Mouse (Mus musculus): ENCODE measurements around the gene Gm45140. TPM values are rescaled to one million over a fixed set of nuclear protein-coding genes. Genes with fewer than 3 reads are reported as not detected.

Gm45140 gene
- 3.0 and 4.1 TPM in 2 replicates for polyA plus RNA-seq (2015; fragmentation: Nextera tagmentation; extraction: Ambion mirVana)

DNA sequence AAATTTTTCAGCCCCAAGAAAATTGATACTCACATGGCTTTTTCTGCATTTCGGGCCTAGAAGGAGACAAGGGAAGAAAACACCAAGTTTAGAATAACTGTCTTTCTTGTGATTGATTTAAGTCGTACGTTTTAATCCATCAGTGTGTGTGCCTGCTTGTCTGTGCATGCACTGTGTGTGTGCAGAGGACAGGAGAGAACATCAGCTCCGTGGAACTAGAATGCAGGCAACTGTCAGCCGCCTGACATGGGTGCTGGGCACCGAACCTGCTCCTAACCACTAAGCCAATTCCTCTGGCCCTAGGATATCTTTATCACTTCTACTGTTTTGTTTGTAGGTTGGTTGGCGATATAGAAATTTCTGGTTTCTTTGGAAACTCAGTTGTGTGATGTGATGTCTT, at the start of gene Gm45140:
Gene Gm45140, minus strand, starts transcription at position 101 of the 400 bp plus-strand sequence.
- Histone ChIP-seq H3K27me3 (no peaks in the 10 kb centered on the region), H3K4me2 (no peak within 1 kb of the TSS), H3K9me3 (replicated peaks) (no peaks in the 10 kb centered on the region), H3K4me1 (replicated peaks) (peaks cover 30% of the 10 kb centered on the region), H3K27ac (replicated peaks) (no peak within 1 kb of the TSS), H3K9ac (no peak within 1 kb of the TSS), H3K4me3 (replicated peaks) (no peak within 1 kb of the TSS), H3K36me3 (replicated peaks) (peaks cover 46% of the 10 kb centered on the region)
- ATAC-seq (ENCODE audit: insufficient read depth): no peak
- WGBS (ENCODE audit: insufficient replicate concordance): 84% methylated on average over 7 of the region's 7 CpGs

DNA sequence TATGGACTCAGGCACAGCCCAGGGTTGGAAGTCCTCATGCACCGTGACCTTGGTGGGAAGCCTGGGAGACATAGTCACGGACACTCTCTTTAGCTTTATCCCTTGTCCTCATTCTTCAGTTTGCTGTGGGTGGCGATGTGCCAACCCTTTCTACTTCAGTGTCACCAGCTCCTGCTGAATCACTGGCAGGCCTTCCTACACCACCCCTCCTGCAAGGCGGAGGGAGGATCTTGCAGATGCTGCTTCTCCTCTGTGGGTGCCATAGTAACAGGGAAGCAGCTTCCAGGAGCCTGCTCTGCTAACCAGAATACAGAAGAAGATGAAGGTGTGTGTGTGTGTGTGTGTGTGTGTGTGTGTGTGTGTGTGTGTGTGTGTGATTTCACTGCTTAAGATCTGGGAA, 47.2 kb upstream of the Gm45140 start:
- 46% methylated on average over 4 of the region's 4 CpGs for WGBS (ENCODE audit: insufficient replicate concordance)
- Histone ChIP-seq H3K4me2 (no peak overlapping the region), H3K9me3 (replicated peaks) (no peaks in the 10 kb centered on the region), H3K4me1 (replicated peaks) (peaks cover 24% of the 10 kb centered on the region), H3K27me3 (no peaks in the 10 kb centered on the region), H3K36me3 (replicated peaks) (no peaks in the 10 kb centered on the region), H3K4me3 (replicated peaks) (no peak overlapping the region), H3K9ac (no peak overlapping the region), H3K27ac (replicated peaks) (no peak overlapping the region)
- ATAC-seq (ENCODE audit: insufficient read depth): no peak

DNA sequence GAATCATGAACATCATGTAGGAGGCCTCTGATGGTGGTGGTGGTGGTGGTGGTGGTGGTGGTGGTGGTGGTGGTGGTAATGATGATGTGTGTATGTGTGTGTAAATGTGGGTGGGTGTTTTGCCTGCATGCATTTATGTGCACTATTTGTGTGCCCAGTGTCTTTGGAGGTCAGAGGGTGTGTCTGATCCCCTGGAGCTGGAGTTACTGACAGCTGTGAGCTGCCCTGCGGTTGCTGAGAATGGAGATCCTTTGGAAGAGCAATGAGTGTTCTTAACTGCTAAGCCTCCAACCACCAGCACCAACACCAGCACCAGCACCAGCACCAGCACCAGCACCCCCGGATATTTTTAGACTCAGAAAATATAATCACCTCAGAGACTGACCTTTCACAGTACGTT, 46.6 kb upstream of the Gm45140 start:
- no peak overlapping the region for H3K4me2 ChIP-seq
- H3K9me3 ChIP-seq (replicated peaks): no peaks in the 10 kb centered on the region
- H3K27me3 ChIP-seq: no peaks in the 10 kb centered on the region
- no peak for ATAC-seq (ENCODE audit: insufficient read depth)
- no peak overlapping the region for H3K9ac ChIP-seq
- H3K4me3 ChIP-seq (replicated peaks): no peak overlapping the region
- peaks cover 21% of the 10 kb centered on the region for H3K4me1 ChIP-seq (replicated peaks)
- WGBS (ENCODE audit: insufficient replicate concordance): 67% methylated on average over 3 of the region's 3 CpGs
- no peak overlapping the region for H3K27ac ChIP-seq (replicated peaks)
- H3K36me3 ChIP-seq (replicated peaks): no peaks in the 10 kb centered on the region

DNA sequence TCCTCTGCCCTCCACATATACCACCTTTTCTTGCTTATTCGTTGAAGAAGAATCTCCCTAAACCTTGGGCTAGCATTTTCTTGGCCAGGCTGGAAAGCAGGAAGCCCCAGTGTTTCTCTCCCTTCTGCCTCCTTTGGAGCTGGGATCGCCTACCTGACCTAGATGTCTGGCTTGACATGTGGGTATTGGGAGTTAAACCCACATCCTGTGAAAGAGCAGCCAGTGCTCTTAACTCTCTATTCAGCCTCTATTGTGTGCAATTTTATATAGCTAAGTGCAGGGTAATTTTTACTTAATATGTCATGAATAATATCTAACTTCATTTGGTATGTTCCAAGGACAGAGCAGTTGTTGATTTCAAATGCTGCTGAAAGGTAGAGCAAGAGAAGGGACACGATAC, 44.0 kb upstream of the Gm45140 start:
- H3K4me3 ChIP-seq (replicated peaks): no peak overlapping the region
- 38% methylated on average over 3 of the region's 3 CpGs for WGBS (ENCODE audit: insufficient replicate concordance)
- no peak overlapping the region for H3K27ac ChIP-seq (replicated peaks)
- no peak overlapping the region for H3K9ac ChIP-seq
- no peaks in the 10 kb centered on the region for H3K36me3 ChIP-seq (replicated peaks)
- H3K4me2 ChIP-seq: no peak overlapping the region
- H3K27me3 ChIP-seq: no peaks in the 10 kb centered on the region
- ATAC-seq (ENCODE audit: insufficient read depth): no peak
- no peaks in the 10 kb centered on the region for H3K9me3 ChIP-seq (replicated peaks)
- H3K4me1 ChIP-seq (replicated peaks): peaks cover 33% of the 10 kb centered on the region

DNA sequence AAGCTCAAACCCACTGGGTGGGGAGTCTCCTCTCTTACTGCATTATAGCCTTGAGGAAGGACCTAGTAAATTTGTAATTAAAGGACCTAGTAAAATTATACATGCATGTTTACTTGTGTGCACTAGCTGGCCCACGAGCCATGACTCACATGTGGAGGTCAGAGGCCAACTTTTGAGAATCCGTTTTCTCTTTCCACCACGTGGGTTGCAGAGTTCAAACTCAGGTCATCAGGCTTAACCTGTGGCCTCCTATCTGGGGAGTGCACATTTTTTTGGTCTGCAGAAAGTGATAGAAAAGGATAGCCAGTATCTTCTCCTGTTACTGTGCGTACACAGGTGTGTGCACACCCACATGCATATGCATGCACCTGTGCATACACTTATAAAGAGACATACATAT, 43.4 kb upstream of the Gm45140 start:
- H3K9me3 ChIP-seq (replicated peaks): no peaks in the 10 kb centered on the region
- no peak overlapping the region for H3K4me2 ChIP-seq
- H3K9ac ChIP-seq: no peak overlapping the region
- peaks cover 33% of the 10 kb centered on the region for H3K4me1 ChIP-seq (replicated peaks)
- H3K27me3 ChIP-seq: no peaks in the 10 kb centered on the region
- no peaks in the 10 kb centered on the region for H3K36me3 ChIP-seq (replicated peaks)
- no peak overlapping the region for H3K27ac ChIP-seq (replicated peaks)
- ATAC-seq (ENCODE audit: insufficient read depth): no peak
- 25% methylated on average over 4 of the region's 4 CpGs for WGBS (ENCODE audit: insufficient replicate concordance)
- no peak overlapping the region for H3K4me3 ChIP-seq (replicated peaks)

DNA sequence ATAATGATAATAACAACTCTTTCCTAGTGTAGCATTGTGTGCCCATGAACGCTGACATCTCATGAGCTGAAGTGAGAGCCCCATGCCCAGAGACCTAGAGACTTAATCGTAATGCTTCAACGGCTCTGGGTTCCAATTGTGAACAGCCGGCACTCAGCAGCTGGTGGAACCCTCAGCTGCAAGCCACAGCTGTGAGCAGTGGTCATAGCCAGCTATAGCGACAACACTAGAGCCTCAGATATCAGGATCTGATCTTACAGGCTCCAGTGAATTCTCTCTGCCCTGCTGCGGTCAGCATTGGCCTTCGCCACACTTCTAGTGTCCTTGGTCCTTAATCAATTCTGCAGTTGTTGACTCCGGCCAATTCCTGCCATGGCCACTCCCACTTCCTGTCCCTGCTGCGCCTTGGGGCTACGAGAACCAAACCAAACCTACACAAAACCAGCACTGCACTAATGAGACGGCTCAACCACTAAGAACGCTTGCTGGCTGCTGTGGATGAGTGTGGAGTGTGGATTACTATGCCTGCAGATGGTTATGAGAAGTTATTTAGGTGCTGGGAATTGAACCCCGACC, 40.6 kb upstream of the Gm45140 start:
- Histone ChIP-seq H3K27me3 (no peaks in the 10 kb centered on the region), H3K9ac (no peak overlapping the region), H3K36me3 (replicated peaks) (no peaks in the 10 kb centered on the region), H3K9me3 (replicated peaks) (no peaks in the 10 kb centered on the region), H3K27ac (replicated peaks) (peak overlapping the region; percentile 19; the same call in 1 of the 2 replicates), H3K4me1 (replicated peaks) (peaks cover 36% of the 10 kb centered on the region), H3K4me2 (peak overlapping the region; percentile 37; the same call in 1 of the 2 replicates), H3K4me3 (replicated peaks) (no peak overlapping the region)
- ATAC-seq (ENCODE audit: insufficient read depth): peak; percentile 13; the same call in 1 of the 2 replicates
- WGBS (ENCODE audit: insufficient replicate concordance): 31% methylated on average over 13 of the region's 13 CpGs

DNA sequence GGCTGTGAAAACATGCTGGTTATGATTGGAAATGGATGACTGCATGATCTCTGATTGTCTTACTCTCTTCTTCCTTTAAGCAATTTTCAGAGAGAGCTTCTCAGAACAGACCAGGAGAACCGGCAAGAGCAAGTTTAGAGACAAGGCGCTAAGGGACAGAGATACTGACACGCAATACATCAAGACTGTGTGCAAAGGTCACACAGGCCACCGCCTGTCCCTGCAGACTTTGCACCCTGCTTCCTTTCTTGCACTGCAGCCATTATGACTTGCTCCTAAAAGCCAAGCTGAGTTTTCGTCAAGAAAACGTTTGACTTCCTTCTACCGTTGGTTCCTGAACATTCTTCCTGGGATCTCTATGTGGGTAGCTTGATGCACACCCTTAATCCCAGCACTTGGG, 40.0 kb upstream of the Gm45140 start:
- ATAC-seq (ENCODE audit: insufficient read depth): no peak

DNA sequence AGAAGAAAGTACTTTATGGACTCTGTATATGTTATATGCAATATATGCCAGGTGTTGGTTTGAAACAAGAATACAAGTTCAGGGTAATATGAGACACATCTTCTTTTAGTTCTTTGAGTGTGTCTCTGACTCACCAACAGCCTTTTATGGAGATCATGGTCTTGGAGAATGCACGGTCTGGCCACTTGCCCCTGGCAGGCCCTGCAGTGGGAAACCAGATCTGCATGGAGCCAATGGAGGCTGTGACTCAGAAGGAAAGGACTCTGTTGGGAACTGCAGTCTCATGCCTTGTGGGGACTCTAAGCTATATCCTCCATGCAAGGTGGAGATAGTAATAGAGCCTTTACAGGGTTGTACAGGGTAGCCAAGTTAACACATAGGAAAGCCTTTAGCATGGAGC, 39.5 kb upstream of the Gm45140 start:
- no peaks in the 10 kb centered on the region for H3K27me3 ChIP-seq
- H3K27ac ChIP-seq (replicated peaks): peak overlapping the region; percentile 19; the same call in 1 of the 2 replicates
- H3K36me3 ChIP-seq (replicated peaks): no peaks in the 10 kb centered on the region
- H3K4me3 ChIP-seq (replicated peaks): no peak overlapping the region
- ATAC-seq (ENCODE audit: insufficient read depth): no peak
- H3K9me3 ChIP-seq (replicated peaks): no peaks in the 10 kb centered on the region
- H3K4me1 ChIP-seq (replicated peaks): peaks cover 44% of the 10 kb centered on the region
- H3K4me2 ChIP-seq: no peak overlapping the region
- WGBS (ENCODE audit: insufficient replicate concordance): 77% methylated on average over 1 of the region's 1 CpGs
- H3K9ac ChIP-seq: no peak overlapping the region

More for the DNA sequence above, 40.0 kb upstream of the Gm45140 start:
- H3K4me3 ChIP-seq (replicated peaks): no peak overlapping the region
- H3K27me3 ChIP-seq: no peaks in the 10 kb centered on the region
- H3K36me3 ChIP-seq (replicated peaks): no peaks in the 10 kb centered on the region
- no peak overlapping the region for H3K9ac ChIP-seq
- WGBS (ENCODE audit: insufficient replicate concordance): 67% methylated on average over 7 of the region's 7 CpGs
- H3K9me3 ChIP-seq (replicated peaks): no peaks in the 10 kb centered on the region
- peak overlapping the region; percentile 19 for H3K27ac ChIP-seq (replicated peaks)
- H3K4me2 ChIP-seq: no peak overlapping the region
- H3K4me1 ChIP-seq (replicated peaks): peaks cover 39% of the 10 kb centered on the region

DNA sequence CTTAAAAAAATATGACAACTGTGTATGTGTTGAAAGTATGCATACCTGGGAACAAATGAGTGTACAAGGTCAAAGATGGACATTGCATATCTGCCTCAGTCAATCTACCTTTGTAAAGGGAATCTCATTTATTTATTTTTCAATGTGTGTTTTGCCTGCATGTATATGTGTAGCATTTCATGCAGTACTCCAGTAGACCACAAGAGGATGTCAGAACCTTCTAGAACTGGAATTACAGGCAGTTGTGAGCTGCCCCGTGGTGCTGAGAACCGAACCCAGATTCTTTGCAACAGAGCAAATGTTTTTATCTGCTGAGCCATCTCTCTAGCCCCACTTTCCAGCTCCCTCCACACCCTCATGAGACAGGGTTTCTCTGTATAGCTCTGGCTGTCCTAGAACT, 38.4 kb upstream of the Gm45140 start:
- H3K36me3 ChIP-seq (replicated peaks): no peaks in the 10 kb centered on the region
- 75% methylated on average over 2 of the region's 2 CpGs for WGBS (ENCODE audit: insufficient replicate concordance)

DNA sequence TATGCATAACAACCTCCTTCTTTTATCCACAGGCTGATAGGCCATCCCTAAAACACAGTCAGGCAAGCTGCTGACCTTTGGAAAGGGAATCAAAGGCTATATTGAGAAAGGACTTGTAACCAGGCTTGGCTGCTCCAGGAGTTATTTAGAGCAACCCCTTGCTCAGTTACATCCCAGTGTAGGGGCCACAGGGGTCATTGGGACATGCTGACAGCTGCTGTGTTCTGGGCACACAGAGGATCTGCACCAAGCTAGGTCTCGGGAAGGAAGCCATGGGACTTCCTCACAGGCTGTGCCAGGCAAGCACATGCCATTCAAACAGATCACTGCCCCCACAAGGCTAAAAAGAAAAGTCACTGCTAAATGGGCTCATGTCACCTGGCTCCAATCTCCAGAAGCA, 37.5 kb upstream of the Gm45140 start:
- Histone ChIP-seq H3K9ac (no peak overlapping the region), H3K27me3 (no peaks in the 10 kb centered on the region), H3K27ac (replicated peaks) (no peak overlapping the region; the same call in 1 of the 2 replicates), H3K4me1 (replicated peaks) (peaks cover 49% of the 10 kb centered on the region), H3K36me3 (replicated peaks) (no peaks in the 10 kb centered on the region), H3K4me2 (no peak overlapping the region), H3K4me3 (replicated peaks) (no peak overlapping the region), H3K9me3 (replicated peaks) (no peaks in the 10 kb centered on the region)
- ATAC-seq (ENCODE audit: insufficient read depth): peak; percentile 49; the same call in 1 of the 2 replicates
- WGBS (ENCODE audit: insufficient replicate concordance): 55% methylated on average over 1 of the region's 1 CpGs

More for the DNA sequence above, 38.4 kb upstream of the Gm45140 start:
- Histone ChIP-seq H3K27ac (replicated peaks) (no peak overlapping the region), H3K27me3 (no peaks in the 10 kb centered on the region), H3K9ac (no peak overlapping the region), H3K4me3 (replicated peaks) (no peak overlapping the region), H3K4me2 (no peak overlapping the region), H3K4me1 (replicated peaks) (peaks cover 45% of the 10 kb centered on the region), H3K9me3 (replicated peaks) (no peaks in the 10 kb centered on the region)
- ATAC-seq (ENCODE audit: insufficient read depth): no peak

DNA sequence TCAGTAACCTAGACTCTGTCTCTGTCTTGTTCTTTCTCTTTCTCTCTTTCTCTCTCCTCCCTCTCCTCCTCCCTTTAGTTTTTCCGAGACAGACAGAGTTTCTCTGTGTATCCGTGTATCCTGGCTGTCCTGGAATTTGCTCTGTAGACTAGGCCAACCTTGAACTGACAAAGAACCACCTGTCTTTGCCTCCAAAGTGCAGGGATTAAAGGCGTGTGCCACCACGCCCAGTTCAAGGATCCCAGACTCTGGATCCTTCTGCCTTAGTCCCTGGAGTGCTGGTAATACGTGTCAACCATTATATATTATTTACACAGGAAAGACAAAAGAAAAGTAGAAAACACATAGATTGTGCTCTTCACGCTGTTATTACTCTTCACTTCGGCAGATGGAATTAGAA, 35.6 kb upstream of the Gm45140 start:
- Histone ChIP-seq H3K9me3 (replicated peaks) (no peaks in the 10 kb centered on the region), H3K4me2 (no peak overlapping the region), H3K4me3 (replicated peaks) (no peak overlapping the region), H3K27ac (replicated peaks) (no peak overlapping the region), H3K36me3 (replicated peaks) (no peaks in the 10 kb centered on the region), H3K27me3 (no peaks in the 10 kb centered on the region), H3K4me1 (replicated peaks) (peaks cover 60% of the 10 kb centered on the region), H3K9ac (no peak overlapping the region)
- 77% methylated on average over 7 of the region's 7 CpGs for WGBS (ENCODE audit: insufficient replicate concordance)
- no peak for ATAC-seq (ENCODE audit: insufficient read depth)

DNA sequence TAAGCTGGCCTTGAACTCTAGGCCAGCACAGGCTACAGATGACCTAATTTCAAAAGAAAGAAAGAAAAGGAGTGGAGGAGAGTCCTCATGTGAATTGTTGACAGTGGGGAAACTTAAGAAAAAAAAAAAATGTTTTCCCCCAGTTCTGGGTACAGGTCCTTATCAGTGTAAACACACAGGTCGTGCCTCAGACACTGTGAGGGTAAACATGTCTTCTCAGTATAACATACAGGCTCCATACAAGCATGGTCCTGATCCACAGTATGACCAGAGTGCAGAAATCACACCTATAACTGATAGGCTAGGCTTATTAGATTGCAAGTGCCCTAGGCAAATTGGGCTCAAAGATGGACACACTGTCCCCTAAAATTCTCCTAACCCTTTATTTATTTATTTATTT, 34.8 kb upstream of the Gm45140 start:
- H3K4me1 ChIP-seq (replicated peaks): peaks cover 52% of the 10 kb centered on the region
- H3K36me3 ChIP-seq (replicated peaks): no peaks in the 10 kb centered on the region
- WGBS (ENCODE audit: insufficient replicate concordance): 6% methylated on average over 1 of the region's 1 CpGs
- no peaks in the 10 kb centered on the region for H3K27me3 ChIP-seq
- H3K9me3 ChIP-seq (replicated peaks): no peaks in the 10 kb centered on the region
- H3K4me2 ChIP-seq: no peak overlapping the region
- peak; percentile 59; the same call in 1 of the 2 replicates for ATAC-seq (ENCODE audit: insufficient read depth)
- peak overlapping the region; percentile 58 for H3K27ac ChIP-seq (replicated peaks)
- H3K9ac ChIP-seq: no peak overlapping the region
- H3K4me3 ChIP-seq (replicated peaks): no peak overlapping the region
